In the genomic region with DNA sequence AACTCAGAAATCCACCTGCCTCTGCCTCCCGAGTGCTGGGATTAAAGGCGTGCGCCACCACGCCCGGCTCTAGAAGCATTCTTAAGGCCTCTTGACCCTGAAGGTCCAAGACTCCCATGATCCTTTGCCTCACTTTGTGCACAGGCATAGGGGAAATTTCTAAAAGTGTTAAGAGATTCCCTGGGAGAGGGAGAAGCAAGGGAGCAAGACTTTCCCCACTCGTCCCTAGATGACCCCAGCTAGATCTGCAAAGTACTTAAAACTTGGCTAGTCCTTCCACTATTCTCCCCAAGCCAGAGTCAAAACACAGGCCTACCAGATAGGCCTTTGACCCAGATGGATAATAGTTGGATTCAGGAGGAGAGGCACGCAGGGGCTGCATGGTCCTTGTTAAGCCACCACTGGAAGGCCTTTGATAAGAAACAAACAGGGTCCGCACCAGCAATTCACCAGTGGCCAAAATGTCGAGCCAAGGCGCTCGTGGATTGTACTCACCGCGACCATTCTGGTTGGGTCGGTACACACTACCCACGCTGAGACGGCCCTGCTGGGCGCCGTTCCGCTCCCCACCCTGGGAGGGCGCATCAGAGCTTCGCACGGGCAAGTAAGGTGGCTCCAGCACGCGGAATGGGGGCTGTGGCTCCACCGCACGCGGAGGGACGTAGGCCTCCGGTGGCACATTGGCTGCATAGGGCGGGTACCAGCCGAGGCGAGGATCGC, we compare ENCODE assay signal across 8 mouse cellular contexts. TPM values are rescaled to one million over a fixed set of nuclear protein-coding genes. Genes with fewer than 3 reads are reported as not detected.
A peak's percentile ranks its signal among the peaks of the same experiment; 100 is the strongest.
DNase-seq lines count a peak whose midpoint lies in the region; ATAC-seq and TF ChIP-seq lines count a peak whose summit lies in the region.

No protein-coding gene starts in this region.

- peak; percentile 34; the same call in 1 of the 2 replicates for TF ChIP-seq CTCF in testis, adult 2 months (IDR thresholded peaks at IDR 0.05; ENCODE audit: control insufficient read depth, insufficient read depth, insufficient replicate concordance, low read depth, low read length)

- no peaks in the 10 kb centered on the region for H3K36me3 ChIP-seq in embryonic facial prominence, embryonic 11.5 days (replicated peaks; ENCODE audit: control insufficient read depth, insufficient read depth, low read depth, low read length)
- no peaks in the 10 kb centered on the region for H3K36me3 ChIP-seq in hindbrain, embryonic 13.5 days
- no peaks in the 10 kb centered on the region for H3K36me3 ChIP-seq in lung, embryonic 15.5 days
- no peaks in the 10 kb centered on the region for H3K36me3 ChIP-seq in testis, adult 2 months (ENCODE audit: control insufficient read depth, insufficient read depth, low read length)

- WGBS in embryonic facial prominence, embryonic 11.5 days = 48% methylated on average over 33 of the region's 33 CpGs
- 51% methylated on average over 33 of the region's 33 CpGs for WGBS in hindbrain, embryonic 13.5 days
- 63% methylated on average over 33 of the region's 33 CpGs for whole genome bisulfite sequencing in lung, embryonic 15.5 days

- H3K27me3 ChIP-seq in embryonic facial prominence, embryonic 11.5 days (ENCODE audit: control insufficient read depth, insufficient read depth, low read length) = peaks cover 3% of the 10 kb centered on the region; the same call in 1 of the 2 replicates
- peaks cover 40% of the 10 kb centered on the region for H3K27me3 ChIP-seq in hindbrain, embryonic 13.5 days
- peaks cover 17% of the 10 kb centered on the region; the same call in 1 of the 2 replicates for H3K27me3 ChIP-seq in lung, embryonic 15.5 days
- H3K27me3 ChIP-seq in testis, adult 2 months (ENCODE audit: control insufficient read depth, insufficient read depth, low read length) = no peaks in the 10 kb centered on the region

- H3K9me3 ChIP-seq in embryonic facial prominence, embryonic 11.5 days (replicated peaks; ENCODE audit: control insufficient read depth, low read length) = no peaks in the 10 kb centered on the region
- H3K9me3 ChIP-seq in hindbrain, embryonic 13.5 days = no peaks in the 10 kb centered on the region
- no peaks in the 10 kb centered on the region for H3K9me3 ChIP-seq in lung, embryonic 15.5 days

- peak; percentile 54 for DNase-seq in embryo, embryonic 11 days
- DNase-seq in embryo, embryonic 9.5 days (ENCODE audit: extremely low spot score) = no peak
- DNase-seq in embryonic facial prominence, embryonic 11.5 days (ENCODE audit: low spot score) = peak; percentile 33
- no peak for DNase-seq in frontal cortex, postnatal 36 days (ENCODE audit: low spot score in 2 of 2)

- peaks cover 10% of the 10 kb centered on the region for H3K4me1 ChIP-seq in embryonic facial prominence, embryonic 11.5 days (ENCODE audit: control insufficient read depth, insufficient read depth, low read length)
- H3K4me1 ChIP-seq in hindbrain, embryonic 13.5 days (replicated peaks) = peaks cover 68% of the 10 kb centered on the region
- peaks cover 88% of the 10 kb centered on the region for H3K4me1 ChIP-seq in lung, embryonic 15.5 days
- peaks cover 17% of the 10 kb centered on the region for H3K4me1 ChIP-seq in testis, adult 2 months (ENCODE audit: control insufficient read depth, insufficient read depth, low read length)

- H3K4me2 ChIP-seq in embryonic facial prominence, embryonic 11.5 days (ENCODE audit: low read depth, low read length) = peak overlapping the region; percentile 91
- peak overlapping the region; percentile 62 for H3K4me2 ChIP-seq in hindbrain, embryonic 13.5 days
- H3K4me2 ChIP-seq in lung, embryonic 15.5 days = peak overlapping the region; percentile 87

- H3K27ac ChIP-seq in embryonic facial prominence, embryonic 11.5 days (replicated peaks; ENCODE audit: low read depth, low read length) = no peak overlapping the region
- H3K27ac ChIP-seq in hindbrain, embryonic 13.5 days = no peak overlapping the region
- H3K27ac ChIP-seq in lung, embryonic 15.5 days = no peak overlapping the region; the same call in 1 of the 2 replicates
- no peak overlapping the region; the same call in 1 of the 2 replicates for H3K27ac ChIP-seq in testis, adult 2 months (ENCODE audit: control insufficient read depth, insufficient read depth, low read depth, low read length)

- TF ChIP-seq POLR2A in testis, adult 2 months (IDR thresholded peaks at IDR 0.05; ENCODE audit: control insufficient read depth, low read depth, low read length) = no peak

- no peak for ATAC-seq in embryonic facial prominence, embryonic 11.5 days (replicated peaks; ENCODE audit: insufficient number of reproducible peaks, low FRiP score, low TSS enrichment, low read depth)
- ATAC-seq in hindbrain, embryonic 13.5 days (ENCODE audit: low FRiP score) = no peak
- no peak for ATAC-seq in lung, embryonic 15.5 days (ENCODE audit: borderline replicate concordance, extremely low read depth, low FRiP score, low TSS enrichment)
- no peak for ATAC-seq in CD4-positive, CD25-positive, alpha-beta regulatory T cell, adult 4 months

- H3K9ac ChIP-seq in embryonic facial prominence, embryonic 11.5 days (replicated peaks; ENCODE audit: low read length) = peak overlapping the region; percentile 70
- 0 out of 2 replicates have a peak overlapping the region, but pooled peaks have one; percentile 59 for H3K9ac ChIP-seq in hindbrain, embryonic 13.5 days
- H3K9ac ChIP-seq in lung, embryonic 15.5 days = peak overlapping the region; percentile 47; the same call in 1 of the 2 replicates

- peak overlapping the region; percentile 48 for H3K4me3 ChIP-seq in embryonic facial prominence, embryonic 11.5 days (ENCODE audit: low read depth, low read length)
- peak overlapping the region; percentile 36 for H3K4me3 ChIP-seq in hindbrain, embryonic 13.5 days
- peak overlapping the region; percentile 51 for H3K4me3 ChIP-seq in lung, embryonic 15.5 days
- H3K4me3 ChIP-seq in testis, adult 2 months (ENCODE audit: control insufficient read depth, low read depth, low read length) = peak overlapping the region; percentile 82

RNA-seq across cellular contexts. Expression of a gene that starts 1.6 kb away (rescaled TPM):
- polyA plus RNA-seq in embryonic facial prominence, embryonic 11.5 days (2014; fragmentation: Nextera tagmentation; extraction: Ambion mirVana) = 11.0 and 13.6 TPM in 2 replicates
- polyA plus RNA-seq in hindbrain, embryonic 13.5 days (2015; fragmentation: Nextera tagmentation; extraction: Ambion mirVana) = 8.0 and 8.1 TPM in 2 replicates
- 48.4 and 49.4 TPM in 2 replicates for polyA plus RNA-seq in lung, embryonic 15.5 days (2015; fragmentation: Nextera tagmentation; extraction: Ambion mirVana)
- polyA plus RNA-seq in testis, adult 2 months (2012; rRNA removed) = 18.5 and 21.0 TPM in 2 replicates
- polyA plus RNA-seq in CD4-positive, CD25-positive, alpha-beta regulatory T cell, adult 4 months (2017; shearing (Covaris generic)) = not detected

RNA-seq across cellular contexts. Expression of a gene that starts 58.4 kb away (rescaled TPM):
- 20.1 and 22.2 TPM in 2 replicates for polyA plus RNA-seq in embryonic facial prominence, embryonic 11.5 days (2014; fragmentation: Nextera tagmentation; extraction: Ambion mirVana)
- 105 and 116 TPM in 2 replicates for polyA plus RNA-seq in hindbrain, embryonic 13.5 days (2015; fragmentation: Nextera tagmentation; extraction: Ambion mirVana)
- polyA plus RNA-seq in lung, embryonic 15.5 days (2015; fragmentation: Nextera tagmentation; extraction: Ambion mirVana) = 30.1 and 30.3 TPM in 2 replicates
- 11.0 and 11.5 TPM in 2 replicates for polyA plus RNA-seq in testis, adult 2 months (2012; rRNA removed)
- 10 to 100 TPM; 26.0 to 83.0 TPM for polyA plus RNA-seq in CD4-positive, CD25-positive, alpha-beta regulatory T cell, adult 4 months (2017; shearing (Covaris generic))

RNA-seq across cellular contexts. Expression of a gene that starts 58.9 kb away (rescaled TPM):
- not detected in 2 replicates for polyA plus RNA-seq in embryonic facial prominence, embryonic 11.5 days (2014; fragmentation: Nextera tagmentation; extraction: Ambion mirVana)
- not detected in 2 replicates for polyA plus RNA-seq in hindbrain, embryonic 13.5 days (2015; fragmentation: Nextera tagmentation; extraction: Ambion mirVana)
- polyA plus RNA-seq in lung, embryonic 15.5 days (2015; fragmentation: Nextera tagmentation; extraction: Ambion mirVana) = not detected in 2 replicates
- 228 and 233 TPM in 2 replicates for polyA plus RNA-seq in testis, adult 2 months (2012; rRNA removed)
- polyA plus RNA-seq in CD4-positive, CD25-positive, alpha-beta regulatory T cell, adult 4 months (2017; shearing (Covaris generic)) = not detected

Comparison
In these comparisons a context has a peak if more than half of its experiments do, and no peak if none do; other contexts are left out.
1. DNase-seq: peak in embryo, embryonic 11 days (single experiment) and embryonic facial prominence, embryonic 11.5 days (single experiment); none in embryo, embryonic 9.5 days (single experiment) and frontal cortex, postnatal 36 days (0 of 2).
2. RNA of a gene that starts 58.9 kb away (polyA plus RNA-seq): 228 to 233 TPM in testis, adult 2 months; not detected in embryonic facial prominence, embryonic 11.5 days, not detected in hindbrain, embryonic 13.5 days, not detected in lung, embryonic 15.5 days and not detected in CD4-positive, CD25-positive, alpha-beta regulatory T cell, adult 4 months; every median in the first group is over 100 times any median in the second.
3. Peak in every context shown above with its lines, with median percentiles within 50 percentile points of each other: H3K4me2 ChIP-seq, H3K4me3 ChIP-seq and H3K9ac ChIP-seq.